In the genomic region with DNA sequence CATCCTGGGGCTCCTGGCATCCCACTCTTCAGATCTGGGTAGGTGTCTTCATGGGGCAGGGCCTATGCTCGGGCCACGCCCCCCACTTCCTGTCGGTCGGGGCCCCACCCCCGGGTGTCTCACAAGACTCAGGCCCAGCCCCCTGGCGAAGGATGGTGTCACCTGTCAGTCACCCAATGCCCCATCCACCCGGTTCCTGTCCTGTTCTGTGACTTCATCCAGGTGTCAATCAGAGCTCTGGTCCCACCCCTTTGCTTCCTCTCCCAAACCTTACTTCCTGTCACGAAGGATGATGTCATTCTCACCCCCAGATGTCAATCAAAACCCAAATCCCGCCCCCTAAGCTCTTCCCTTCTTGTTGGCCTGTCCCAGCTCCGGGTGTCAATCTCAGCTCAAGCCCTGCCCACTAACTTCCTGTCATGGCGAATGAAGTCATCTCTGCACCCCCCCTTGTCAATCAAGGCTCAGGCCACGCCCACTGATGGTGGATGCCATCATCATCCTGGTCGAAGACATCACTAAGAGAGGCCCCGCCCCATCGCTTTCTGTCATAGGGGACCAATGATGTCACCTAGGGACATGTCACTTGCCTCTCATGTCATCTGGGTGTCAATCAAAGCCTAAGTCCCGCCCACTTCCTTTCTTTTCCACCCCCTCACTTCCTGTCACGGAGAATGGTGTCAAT, we compare ENCODE assay signal across 9 mouse cellular contexts. TPM values are rescaled to one million over a fixed set of nuclear protein-coding genes. Genes with fewer than 3 reads are reported as not detected.
DNase-seq lines count a peak whose midpoint lies in the region; ATAC-seq lines count a peak whose summit lies in the region.
"Had no signal": no experiment of that assay in that cellular context is flagged by ENCODE, and none has a peak within 500 bp of the region (broad histone marks: within the 10 kb centered on the region; RNA-seq: fewer than 3 reads in every experiment).

No protein-coding gene starts in this region.

- peak; percentile 29 to 62 for DNase-seq in urinary bladder, postnatal 4 days (ENCODE audit: low spot score in 2 of 2)
- DNase-seq in urinary bladder, postnatal 36 days (ENCODE audit: low spot score in 2 of 2), result no peak
- peak; percentile 32 to 71 for DNase-seq in cerebellum, postnatal 14 days
- peak; percentile 54 to 75 for DNase-seq in layer of hippocampus, postnatal 14 days (ENCODE audit: low spot score in 2 of 2)
- peak; percentile 91 for DNase-seq in midbrain, embryonic 11.5 days (ENCODE audit: low spot score, missing footprints)
- peak; percentile 80 for DNase-seq in splenic B cell, adult 2 months (ENCODE audit: low read depth, low spot score)
- no peak for DNase-seq in urinary bladder, postnatal 10 days (ENCODE audit: low spot score)

- H3K27ac ChIP-seq in heart, embryonic 13.5 days (replicated peaks), result no peak overlapping the region
- H3K27ac ChIP-seq in midbrain, embryonic 11.5 days (ENCODE audit: low read depth, low read length), result no peak overlapping the region

- no peak for ATAC-seq in heart, embryonic 13.5 days (ENCODE audit: extremely low read depth, insufficient number of reproducible peaks, low FRiP score, low TSS enrichment)
- ATAC-seq in midbrain, embryonic 11.5 days (ENCODE audit: low FRiP score), result peak; percentile 4; the same call in 1 of the 2 replicates

- peak overlapping the region; percentile 87; the same call in 1 of the 2 replicates for H3K4me2 ChIP-seq in heart, embryonic 13.5 days
- no peak overlapping the region for H3K4me2 ChIP-seq in midbrain, embryonic 11.5 days

- H3K4me1 ChIP-seq in heart, embryonic 13.5 days, result no peaks in the 10 kb centered on the region
- no peaks in the 10 kb centered on the region; the same call in 1 of the 2 replicates for H3K4me1 ChIP-seq in midbrain, embryonic 11.5 days (ENCODE audit: control insufficient read depth, insufficient read depth, low read length)

- 75% methylated on average over 17 of the region's 17 CpGs for WGBS in heart, embryonic 13.5 days
- whole genome bisulfite sequencing in midbrain, embryonic 11.5 days, result 84% methylated on average over 17 of the region's 17 CpGs

- peak overlapping the region; percentile 68; the same call in 1 of the 2 replicates for H3K4me3 ChIP-seq in heart, embryonic 13.5 days
- peak overlapping the region; percentile 65; the same call in 1 of the 2 replicates for H3K4me3 ChIP-seq in midbrain, embryonic 11.5 days (ENCODE audit: low read depth, low read length)

- H3K27me3 ChIP-seq in heart, embryonic 13.5 days (replicated peaks), result no peaks in the 10 kb centered on the region
- no peaks in the 10 kb centered on the region for H3K27me3 ChIP-seq in midbrain, embryonic 11.5 days (ENCODE audit: control insufficient read depth, insufficient read depth, low read length)
- H3K27me3 ChIP-seq in splenic B cell, adult 2 months (ENCODE audit: control insufficient read depth, insufficient read depth, low read length, poor library complexity, severe bottlenecking), result no peaks in the 10 kb centered on the region

- H3K9ac ChIP-seq in heart, embryonic 13.5 days, result no peak overlapping the region
- no peak overlapping the region for H3K9ac ChIP-seq in midbrain, embryonic 11.5 days (ENCODE audit: low read length)

- H3K9me3 ChIP-seq in heart, embryonic 13.5 days, result peaks cover 62% of the 10 kb centered on the region
- H3K9me3 ChIP-seq in midbrain, embryonic 11.5 days (ENCODE audit: control insufficient read depth, low read length), result peaks cover 50% of the 10 kb centered on the region

- peaks cover 39% of the 10 kb centered on the region for H3K36me3 ChIP-seq in heart, embryonic 13.5 days
- H3K36me3 ChIP-seq in midbrain, embryonic 11.5 days (ENCODE audit: control insufficient read depth, insufficient read depth, low read length), result 0 out of 2 replicates have a peak, but pooled peaks cover 2% of the 10 kb centered on the region
- no peaks in the 10 kb centered on the region for H3K36me3 ChIP-seq in splenic B cell, adult 2 months (ENCODE audit: control insufficient read depth, insufficient read depth, low read length, poor library complexity, severe bottlenecking)

RNA-seq across cellular contexts. Expression of gene Il3ra, which starts 1.2 kb away (rescaled TPM):
- 3.0 and 3.9 TPM in 2 replicates for polyA plus RNA-seq in heart, embryonic 13.5 days (2015; fragmentation: Nextera tagmentation; extraction: Ambion mirVana)
- total RNA-seq in layer of hippocampus, postnatal 14 days (2021), result 1 to 10 TPM; 2.8 TPM
- 2.4 and 2.7 TPM in 2 replicates for polyA plus RNA-seq in midbrain, embryonic 11.5 days (2014; fragmentation: Nextera tagmentation; extraction: Ambion mirVana)

RNA-seq across cellular contexts. Expression of gene Olfr31, which starts 24.7 kb away (rescaled TPM):
- polyA plus RNA-seq in heart, embryonic 13.5 days (2015; fragmentation: Nextera tagmentation; extraction: Ambion mirVana), result not detected in 2 replicates
- under 1 TPM in 1 of 2 experiments, not detected in 1; 0.29 TPM for total RNA-seq in layer of hippocampus, postnatal 14 days (2021)
- not detected in 2 replicates for polyA plus RNA-seq in midbrain, embryonic 11.5 days (2014; fragmentation: Nextera tagmentation; extraction: Ambion mirVana)
- polyA plus RNA-seq: liver, embryonic 16.5 days had no signal

RNA-seq across cellular contexts. Expression of gene Olfr721-ps1, which starts 53.8 kb away (rescaled TPM):
- polyA plus RNA-seq in heart, embryonic 13.5 days (2015; fragmentation: Nextera tagmentation; extraction: Ambion mirVana), result not detected in 2 replicates
- not detected for total RNA-seq in layer of hippocampus, postnatal 14 days (2021)
- not detected in 2 replicates for polyA plus RNA-seq in midbrain, embryonic 11.5 days (2014; fragmentation: Nextera tagmentation; extraction: Ambion mirVana)
- polyA plus RNA-seq: liver, embryonic 16.5 days had no signal

Comparison
In these comparisons a context has a peak if more than half of its experiments do, and no peak if none do; other contexts are left out.
1. DNase-seq: peak in urinary bladder, postnatal 4 days (2 of 2), cerebellum, postnatal 14 days (2 of 2), layer of hippocampus, postnatal 14 days (2 of 2), midbrain, embryonic 11.5 days (single experiment) and splenic B cell, adult 2 months (single experiment); none in urinary bladder, postnatal 36 days (0 of 2) and urinary bladder, postnatal 10 days (single experiment).